Mouse (Mus musculus) intestine, embryonic 16.5 days (tissue): ENCODE measurements around the gene Eif4e. TPM values are rescaled to one million over a fixed set of nuclear protein-coding genes. Genes with fewer than 3 reads are reported as not detected.
"Not testable (repeated sequence)": the region's sequence is repeated elsewhere in the genome, so short reads cannot be mapped to it uniquely, and the experiment has no call there.

Experiments used
- ATAC-seq: fragments of 200-750 bp; cut with Nextera tagmentation; 2 replicates; pipeline ENCODE4 v1.8.0; 2017; ENCODE audit warnings: moderate TSS enrichment, moderate library complexity
- H3K27ac ChIP-seq: fragments of 300-500 bp; sonication (generic); 2 replicates; pipeline ENCODE4 v1.5.1; 2014; ENCODE audit warnings: mild to moderate bottlenecking, low read length
- H3K27me3 ChIP-seq: fragments of 300-500 bp; sonication (generic); replicated peaks from 2 replicates; pipeline ENCODE4 v1.6.1; 2014; ENCODE audit warnings: low read length, control low read depth, mixed read lengths; ENCODE audit not compliant: control insufficient read depth, insufficient read depth
- H3K36me3 ChIP-seq: fragments of 300-500 bp; sonication (generic); 2 replicates; pipeline ENCODE4 v1.6.1; 2014; ENCODE audit warnings: low read length, control low read depth; ENCODE audit not compliant: control insufficient read depth, insufficient read depth
- H3K4me1 ChIP-seq: fragments of 300-500 bp; sonication (generic); 2 replicates; pipeline ENCODE4 v1.6.1; 2014; ENCODE audit warnings: low read length, control low read depth, mixed read lengths; ENCODE audit not compliant: control insufficient read depth, insufficient read depth
- H3K4me2 ChIP-seq: fragments of 300-500 bp; sonication (generic); 2 replicates; pipeline ENCODE4 v1.6.1; 2014; ENCODE audit warnings: low read depth, low read length, control low read depth
- H3K4me3 ChIP-seq: fragments of 300-500 bp; sonication (generic); 2 replicates; pipeline ENCODE4 v1.5.1; 2014; ENCODE audit warnings: mild to moderate bottlenecking, low read length
- H3K9ac ChIP-seq: fragments of 300-500 bp; sonication (generic); 2 replicates; pipeline ENCODE4 v1.6.1; 2014; ENCODE audit warnings: low read depth, low read length
- H3K9me3 ChIP-seq: fragments of 300-500 bp; sonication (generic); 2 replicates; pipeline ENCODE4 v1.6.1; 2016; ENCODE audit warnings: low read length, control low read depth; ENCODE audit not compliant: control insufficient read depth
- WGBS: fragments of 180-500 bp; shearing (Covaris S2); extraction: QIAGEN DNeasy Blood & Tissue Kit; methylation state at CpG from one replicate; pipeline ENCODE4 v1.1.7; 2014; 5-methylcytosine and 5-hydroxymethylcytosine counted together
- polyA plus RNA-seq: library from polyadenylated mRNA; unstranded; fragments of >200 nt; fragmentation: Nextera tagmentation; extraction: Ambion mirVana; gene quantifications from 2 replicates; pipeline ENCODE4 v1.2.1, GENCODE M21; 2015

The Eif4e gene
- polyA plus RNA-seq, 1 experiment from 2014 or later = 298 TPM

DNA sequence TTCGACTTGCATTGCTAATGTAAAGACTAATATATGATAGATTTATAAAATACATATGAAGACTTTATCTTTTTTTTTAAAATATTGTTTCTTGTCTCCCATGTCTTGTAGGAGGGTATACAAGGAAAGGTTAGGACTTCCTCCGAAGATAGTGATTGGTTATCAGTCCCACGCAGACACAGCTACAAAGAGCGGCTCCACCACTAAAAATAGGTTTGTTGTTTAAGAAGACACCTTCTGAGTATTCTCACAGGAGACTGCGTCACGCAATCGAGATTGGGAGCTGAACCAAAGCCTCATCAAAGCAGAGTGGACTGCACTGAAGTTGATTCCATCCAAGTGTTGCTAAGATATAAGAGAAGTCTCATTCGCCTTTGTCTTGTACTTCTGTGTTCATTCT is 29.3 kb downstream of the Eif4e start:
- peaks cover 16% of the 10 kb centered on the region for H3K36me3 ChIP-seq
- not testable (repeated sequence) for H3K9me3 ChIP-seq, H3K27me3 ChIP-seq, H3K4me2 ChIP-seq, ATAC-seq, H3K9ac ChIP-seq, H3K4me3 ChIP-seq, H3K4me1 ChIP-seq, H3K27ac ChIP-seq
- 92% methylated on average over 8 of the region's 8 CpGs for WGBS

DNA sequence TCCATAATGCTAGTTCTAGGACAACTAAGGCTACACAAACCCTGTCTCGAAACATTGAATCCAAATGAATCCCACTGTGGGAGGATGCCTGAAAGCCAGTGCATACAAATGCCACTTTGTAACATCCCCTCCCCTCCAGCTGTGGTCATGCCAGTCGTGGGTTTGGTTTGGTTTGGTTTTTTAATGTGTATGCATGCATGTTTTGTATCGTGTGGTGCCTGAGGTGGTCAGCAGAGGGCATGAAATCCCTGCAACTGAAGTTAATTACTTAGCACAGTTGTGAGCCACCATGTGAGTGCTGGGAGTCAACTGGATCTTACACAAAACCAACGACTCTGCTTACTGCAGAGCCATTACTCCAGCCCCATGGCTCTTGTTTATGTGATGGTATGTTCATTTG is 32.5 kb downstream of the Eif4e start:
- no peaks in the 10 kb centered on the region for H3K4me1 ChIP-seq
- WGBS = 69% methylated on average over 4 of the region's 4 CpGs
- no peak overlapping the region for H3K27ac ChIP-seq
- no peak overlapping the region for H3K9ac ChIP-seq
- no peaks in the 10 kb centered on the region for H3K9me3 ChIP-seq
- H3K4me2 ChIP-seq = no peak overlapping the region
- no peak overlapping the region for H3K4me3 ChIP-seq
- H3K27me3 ChIP-seq = no peaks in the 10 kb centered on the region
- H3K36me3 ChIP-seq = 0 out of 2 replicates have a peak, but pooled peaks cover 3% of the 10 kb centered on the region
- ATAC-seq = 0 out of 2 replicates have a peak, but pooled peaks have one; percentile 45

DNA sequence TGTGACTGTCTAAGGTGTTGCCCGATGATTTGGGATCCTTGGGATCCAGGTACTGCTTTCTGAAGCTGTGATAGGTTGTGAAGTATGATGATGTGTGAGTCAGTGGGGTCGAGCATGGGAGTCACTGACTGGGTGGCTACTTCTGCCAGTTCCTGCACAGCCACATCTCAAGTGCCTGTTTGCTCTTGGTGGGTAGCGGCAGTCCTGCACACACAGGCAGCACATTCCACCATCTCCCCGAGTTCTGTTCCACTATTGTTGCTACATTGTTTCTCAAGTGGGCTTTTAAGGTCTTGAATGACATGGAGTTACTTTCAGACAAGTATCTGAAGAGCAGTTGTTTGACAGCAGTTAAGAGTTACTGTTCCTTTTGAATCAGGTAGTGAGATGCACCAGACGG is 34.3 kb downstream of the Eif4e start:
- H3K4me3 ChIP-seq = no peak overlapping the region
- no peaks in the 10 kb centered on the region for H3K4me1 ChIP-seq
- H3K9ac ChIP-seq = no peak overlapping the region
- 0 out of 2 replicates have a peak, but pooled peaks cover 3% of the 10 kb centered on the region for H3K36me3 ChIP-seq
- ATAC-seq = no peak
- H3K4me2 ChIP-seq = no peak overlapping the region
- H3K9me3 ChIP-seq = no peaks in the 10 kb centered on the region
- no peaks in the 10 kb centered on the region for H3K27me3 ChIP-seq
- no peak overlapping the region for H3K27ac ChIP-seq
- 84% methylated on average over 5 of the region's 5 CpGs for WGBS

DNA sequence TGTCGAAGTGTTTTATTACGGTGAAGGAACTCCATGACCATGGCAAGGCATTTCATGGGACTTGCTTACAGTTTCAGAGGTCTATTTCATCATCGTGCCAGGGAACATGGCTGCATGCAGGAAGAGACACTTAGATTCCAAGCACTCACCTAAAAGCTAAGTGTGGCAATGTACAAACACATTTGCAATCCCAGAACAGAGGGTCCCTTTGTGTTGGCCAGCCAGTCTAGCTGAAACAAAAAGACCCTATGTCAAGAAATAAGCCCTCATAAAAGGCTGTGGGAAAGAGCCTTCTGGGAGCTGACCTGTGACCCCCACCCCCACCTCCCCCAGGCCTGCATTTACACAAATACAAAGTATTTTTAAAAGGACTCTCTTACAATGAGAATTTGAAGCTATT is 34.9 kb downstream of the Eif4e start:
- Histone ChIP-seq H3K36me3 (0 out of 2 replicates have a peak, but pooled peaks cover 3% of the 10 kb centered on the region), H3K27me3 (no peaks in the 10 kb centered on the region), H3K4me3 (no peak overlapping the region), H3K4me1 (no peaks in the 10 kb centered on the region), H3K9ac (no peak overlapping the region), H3K27ac (no peak overlapping the region), H3K9me3 (no peaks in the 10 kb centered on the region), H3K4me2 (no peak overlapping the region)
- 83% methylated on average over 3 of the region's 3 CpGs for whole genome bisulfite sequencing
- ATAC-seq = no peak

DNA sequence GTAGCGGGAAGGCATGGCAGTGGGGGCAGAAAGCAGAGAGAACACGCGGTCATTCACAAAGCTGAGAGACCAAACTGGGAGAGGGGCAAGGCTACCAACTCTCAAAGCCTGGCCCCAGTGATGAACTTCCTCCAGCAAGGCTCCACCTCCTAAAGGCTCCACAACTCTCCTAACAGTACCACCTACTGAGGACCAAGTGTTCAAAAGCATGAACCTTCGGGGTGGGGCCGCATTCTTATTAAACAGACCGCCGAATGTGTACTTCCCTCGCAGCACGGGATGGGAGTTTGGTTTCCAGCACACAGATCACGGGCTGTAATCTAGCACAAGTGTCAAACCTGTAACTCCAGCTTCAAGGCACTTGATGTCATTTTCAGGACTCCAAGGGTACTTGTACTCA is 52.9 kb downstream of the Eif4e start:
- H3K4me2 ChIP-seq = no peak overlapping the region
- H3K4me3 ChIP-seq = no peak overlapping the region
- no peaks in the 10 kb centered on the region for H3K9me3 ChIP-seq
- 86% methylated on average over 10 of the region's 10 CpGs for WGBS
- no peaks in the 10 kb centered on the region for H3K4me1 ChIP-seq
- no peak overlapping the region for H3K27ac ChIP-seq
- no peaks in the 10 kb centered on the region for H3K36me3 ChIP-seq
- H3K9ac ChIP-seq = no peak overlapping the region
- no peaks in the 10 kb centered on the region for H3K27me3 ChIP-seq
- no peak for ATAC-seq

DNA sequence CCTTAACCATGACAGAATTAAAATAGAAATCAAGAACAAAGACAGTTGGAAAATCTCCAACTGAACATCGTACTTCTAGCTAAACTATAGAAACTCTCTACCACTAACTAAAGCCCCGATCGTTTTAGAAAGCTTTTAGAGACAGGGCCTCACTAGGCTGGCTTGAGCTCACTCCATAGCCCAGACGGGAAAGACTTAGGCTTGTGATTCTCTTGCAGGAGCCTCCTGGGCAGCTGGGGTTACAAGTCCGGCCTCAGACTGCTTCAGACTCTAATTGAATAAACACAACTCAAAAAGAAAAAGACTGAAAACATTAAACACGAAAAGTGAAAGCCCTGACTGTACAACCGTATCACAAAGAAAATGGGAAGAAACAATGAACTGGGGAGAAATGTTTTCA is 60.2 kb downstream of the Eif4e start:
- Histone ChIP-seq H3K9me3 (no peaks in the 10 kb centered on the region), H3K27ac (no peak overlapping the region), H3K4me3 (no peak overlapping the region), H3K4me2 (no peak overlapping the region), H3K9ac (no peak overlapping the region), H3K36me3 (no peaks in the 10 kb centered on the region), H3K4me1 (no peaks in the 10 kb centered on the region), H3K27me3 (no peaks in the 10 kb centered on the region)
- WGBS = 47% methylated on average over 7 of the region's 7 CpGs
- no peak for ATAC-seq

DNA sequence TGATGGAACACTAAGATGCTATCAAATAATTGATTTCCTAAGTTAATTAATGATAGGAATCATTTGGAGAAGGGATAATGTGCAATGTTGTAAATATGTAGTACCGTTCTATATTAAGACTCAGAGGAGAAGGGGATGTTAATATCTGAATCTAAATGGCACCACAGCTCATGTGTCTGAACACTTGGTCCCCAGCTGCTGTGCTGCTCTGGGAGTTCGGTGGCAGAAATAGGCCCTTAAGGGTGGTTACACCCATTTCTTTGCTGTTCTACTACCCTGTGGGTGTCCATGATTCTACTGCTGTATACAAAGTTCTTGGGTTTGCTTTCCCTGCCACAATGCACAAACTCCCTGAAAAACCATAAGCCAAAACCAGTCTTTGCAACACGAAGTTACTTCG is 61.2 kb downstream of the Eif4e start:
- no peaks in the 10 kb centered on the region for H3K9me3 ChIP-seq
- no peak overlapping the region for H3K4me3 ChIP-seq
- no peaks in the 10 kb centered on the region for H3K27me3 ChIP-seq
- no peak overlapping the region for H3K4me2 ChIP-seq
- ATAC-seq = no peak
- H3K9ac ChIP-seq = no peak overlapping the region
- H3K4me1 ChIP-seq = no peaks in the 10 kb centered on the region
- H3K36me3 ChIP-seq = no peaks in the 10 kb centered on the region
- 88% methylated on average over 4 of the region's 4 CpGs for WGBS
- H3K27ac ChIP-seq = no peak overlapping the region

DNA sequence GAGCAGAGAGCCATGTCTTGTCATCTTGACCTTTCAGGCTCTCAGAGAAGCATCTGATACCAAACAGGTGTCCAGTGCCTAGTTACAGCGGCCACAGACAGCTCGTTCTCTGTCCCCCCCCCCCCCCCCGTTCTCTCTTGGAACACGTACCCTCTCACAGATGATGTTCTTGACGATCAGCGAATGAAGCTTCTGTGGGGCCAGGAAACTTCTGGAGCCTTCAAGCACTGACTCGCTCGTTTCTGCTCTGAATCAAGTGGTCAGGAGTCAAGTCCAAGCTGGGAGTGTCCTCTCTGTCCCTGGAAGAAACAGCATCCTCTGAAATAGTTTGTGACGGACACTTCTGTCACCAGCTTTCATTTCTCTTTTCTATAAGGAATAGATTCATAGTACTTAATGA is 62.0 kb downstream of the Eif4e start:
- Histone ChIP-seq H3K4me3 (no peak overlapping the region), H3K4me2 (no peak overlapping the region), H3K9ac (no peak overlapping the region), H3K36me3 (no peaks in the 10 kb centered on the region), H3K27ac (no peak overlapping the region), H3K4me1 (no peaks in the 10 kb centered on the region), H3K9me3 (no peaks in the 10 kb centered on the region), H3K27me3 (no peaks in the 10 kb centered on the region)
- 86% methylated on average over 9 of the region's 9 CpGs for WGBS
- ATAC-seq = no peak

DNA sequence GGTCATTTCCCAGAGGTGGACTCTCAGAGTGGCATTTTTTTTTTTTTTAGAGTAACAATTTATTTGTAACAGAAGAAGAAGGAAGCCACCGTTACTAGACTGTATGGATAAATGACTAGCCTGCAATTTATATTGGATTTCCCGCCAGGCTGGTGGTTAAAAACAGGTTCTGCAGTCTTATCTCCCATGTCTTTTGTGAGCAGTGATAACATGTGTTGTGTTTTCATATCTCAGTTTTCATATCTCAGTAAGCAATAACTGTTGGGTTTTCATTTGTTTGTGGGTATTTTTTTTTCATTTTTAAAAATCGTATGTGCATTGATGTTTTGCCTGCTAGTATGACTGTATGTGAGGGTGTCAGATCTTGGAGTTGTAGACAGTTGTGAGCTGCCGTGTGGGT is 65.0 kb downstream of the Eif4e start:
- no peak overlapping the region for H3K4me3 ChIP-seq
- H3K27me3 ChIP-seq = no peaks in the 10 kb centered on the region
- 84% methylated on average over 4 of the region's 4 CpGs for WGBS
- no peaks in the 10 kb centered on the region for H3K4me1 ChIP-seq
- H3K9me3 ChIP-seq = no peaks in the 10 kb centered on the region
- H3K36me3 ChIP-seq = no peaks in the 10 kb centered on the region
- no peak overlapping the region for H3K27ac ChIP-seq
- no peak overlapping the region for H3K4me2 ChIP-seq
- ATAC-seq = no peak
- H3K9ac ChIP-seq = no peak overlapping the region

DNA sequence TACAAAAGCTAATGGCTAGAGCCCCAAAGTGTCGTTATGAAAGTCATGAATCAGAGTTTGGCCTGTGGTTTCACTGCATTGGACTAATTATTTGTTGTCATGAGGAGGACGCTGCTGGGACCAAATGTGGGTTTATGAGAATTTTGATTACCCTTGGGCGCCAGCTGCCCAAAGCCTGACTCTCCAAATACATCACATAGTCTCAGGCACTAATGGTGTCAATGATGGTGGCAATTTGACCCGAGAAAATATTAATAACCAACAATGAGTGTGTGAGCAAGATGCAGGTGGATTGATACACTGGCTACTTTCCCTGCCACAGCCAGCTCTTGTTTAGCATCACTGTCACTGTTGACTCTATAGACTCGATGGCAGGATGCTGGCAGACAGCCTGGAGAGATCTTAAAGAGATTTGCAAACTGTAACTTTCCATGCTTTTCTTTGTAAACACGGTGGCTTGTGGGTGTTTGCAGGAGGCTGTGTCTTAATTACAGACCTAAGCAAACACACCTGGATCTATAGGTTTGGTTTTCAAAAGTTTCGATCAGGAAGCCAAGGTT is 65.9 kb downstream of the Eif4e start:
- Histone ChIP-seq H3K4me2 (no peak overlapping the region), H3K4me1 (no peaks in the 10 kb centered on the region), H3K9me3 (no peaks in the 10 kb centered on the region), H3K27ac (no peak overlapping the region), H3K4me3 (no peak overlapping the region), H3K36me3 (no peaks in the 10 kb centered on the region), H3K27me3 (no peaks in the 10 kb centered on the region), H3K9ac (no peak overlapping the region)
- ATAC-seq = no peak
- 79% methylated on average over 7 of the region's 7 CpGs for WGBS
